Mouse (Mus musculus): ENCODE measurements at regions not wholly inside any gene's neighbourhood (a gene's known extent, or its start where the extent isn't known, plus 50 kb on each side); places are given as distances from the start of the nearest gene placed in this dataset.

GRCm38 (mm10) chr8:112283316-112283715 lies 268.5 kb upstream of the Gm6793 start:
- no peak for DNase-seq (ENCODE audit: low read depth, low spot score)
- H3K9me3 ChIP-seq (replicated peaks; ENCODE audit: insufficient read depth, low read length) = no peaks in the 10 kb centered on the region
- no peaks in the 10 kb centered on the region for H3K36me3 ChIP-seq (ENCODE audit: control insufficient read depth in 1 of 2, insufficient read depth in 2 of 2, low read length in 2 of 2)
- TF ChIP-seq RAD21 (IDR thresholded peaks at IDR 0.05; ENCODE audit: low read depth, low read length) = no peak
- TF ChIP-seq NRF1 (IDR thresholded peaks at IDR 0.05; ENCODE audit: insufficient read depth, low read depth, low read length, poor library complexity, severe bottlenecking) = no peak
- TF ChIP-seq BHLHE40 (IDR thresholded peaks at IDR 0.05; ENCODE audit: borderline replicate concordance, low read depth, low read length) = no peak
- no peak for TF ChIP-seq TAL1 (IDR thresholded peaks at IDR 0.05; ENCODE audit: low read length)
- TF ChIP-seq HCFC1 (IDR thresholded peaks at IDR 0.05; ENCODE audit: low read depth, low read length) = no peak
- TF ChIP-seq MEF2A (IDR thresholded peaks at IDR 0.05; ENCODE audit: extremely low read depth, insufficient replicate concordance, low read depth, low read length, poor library complexity, severe bottlenecking) = no peak
- TF ChIP-seq ETS1 (IDR thresholded peaks at IDR 0.05; ENCODE audit: low read depth, low read length) = no peak
- no peak for TF ChIP-seq MXI1 (IDR thresholded peaks at IDR 0.05; ENCODE audit: low read depth, low read length)
- TF ChIP-seq UBTF (IDR thresholded peaks at IDR 0.05; ENCODE audit: borderline replicate concordance, insufficient read depth, low read depth, low read length) = no peak
- no peak for TF ChIP-seq SMC3 (IDR thresholded peaks at IDR 0.05; ENCODE audit: low read depth, low read length)
- TF ChIP-seq USF2 (IDR thresholded peaks at IDR 0.05; ENCODE audit: borderline replicate concordance in 1 of 2, insufficient read depth in 1 of 2, low read depth in 1 of 2, low read length in 2 of 2) = no peak
- no peak for TF ChIP-seq NELFE (IDR thresholded peaks at IDR 0.05; ENCODE audit: low read depth, low read length)
- no peak for TF ChIP-seq MYB (IDR thresholded peaks at IDR 0.05; ENCODE audit: low read depth, low read length)
- no peak for TF ChIP-seq EP300 (IDR thresholded peaks at IDR 0.05; ENCODE audit: low read depth in 1 of 2, low read length in 2 of 2)
- TF ChIP-seq JUND (IDR thresholded peaks at IDR 0.05; ENCODE audit: low read depth, low read length) = no peak
- H3K79me2 ChIP-seq (ENCODE audit: control insufficient read depth, insufficient read depth, low read length, poor library complexity) = no peaks in the 10 kb centered on the region
- no peaks in the 10 kb centered on the region for H3K4me1 ChIP-seq (ENCODE audit: control insufficient read depth in 1 of 2, insufficient read depth in 2 of 2, low read length in 2 of 2)
- H3K27me3 ChIP-seq (ENCODE audit: control insufficient read depth in 1 of 2, insufficient read depth in 2 of 2, low read length in 2 of 2) = no peaks in the 10 kb centered on the region
- no peak overlapping the region for H3K4me3 ChIP-seq (ENCODE audit: control insufficient read depth in 1 of 2, insufficient read depth in 1 of 2, low read depth in 2 of 2, low read length in 2 of 2)
- no peak overlapping the region for H3K9ac ChIP-seq (ENCODE audit: control insufficient read depth, low read depth, low read length, poor library complexity, severe bottlenecking)
- H3K27ac ChIP-seq (ENCODE audit: control insufficient read depth, low read depth, low read length) = no peak overlapping the region

GRCm38 (mm10) chr8:112269598-112269997 lies 254.8 kb upstream of the Gm6793 start:
- Histone ChIP-seq H3K4me1 (ENCODE audit: control insufficient read depth in 1 of 2, insufficient read depth in 2 of 2, low read length in 2 of 2) (no peaks in the 10 kb centered on the region), H3K4me3 (ENCODE audit: control insufficient read depth in 1 of 2, insufficient read depth in 1 of 2, low read depth in 2 of 2, low read length in 2 of 2) (no peak overlapping the region), H3K9me3 (replicated peaks; ENCODE audit: insufficient read depth, low read length) (no peaks in the 10 kb centered on the region), H3K27ac (ENCODE audit: control insufficient read depth, low read depth, low read length) (no peak overlapping the region), H3K79me2 (ENCODE audit: control insufficient read depth, insufficient read depth, low read length, poor library complexity) (no peaks in the 10 kb centered on the region), H3K36me3 (ENCODE audit: control insufficient read depth in 1 of 2, insufficient read depth in 2 of 2, low read length in 2 of 2) (no peaks in the 10 kb centered on the region), H3K9ac (ENCODE audit: control insufficient read depth, low read depth, low read length, poor library complexity, severe bottlenecking) (no peak overlapping the region), H3K27me3 (ENCODE audit: control insufficient read depth in 1 of 2, insufficient read depth in 2 of 2, low read length in 2 of 2) (no peaks in the 10 kb centered on the region)
- no peak for DNase-seq (ENCODE audit: low read depth, low spot score)
- TF ChIP-seq GATA1 (IDR thresholded peaks at IDR 0.05; ENCODE audit: low read depth, low read length) (no peak), MAX (IDR thresholded peaks at IDR 0.05; ENCODE audit: low read length) (no peak), ZC3H11A (IDR thresholded peaks at IDR 0.05; ENCODE audit: low read depth, low read length) (no peak)
